In genomic region chr13:23435241-23435640, GRCm38 (mm10) we compare ENCODE assay signal across 8 mouse cellular contexts. TPM values are rescaled to one million over a fixed set of nuclear protein-coding genes. Genes with fewer than 3 reads are reported as not detected.
A peak's percentile ranks its signal among the peaks of the same experiment; 100 is the strongest.
DNase-seq lines count a peak whose midpoint lies in the region; ATAC-seq and TF ChIP-seq lines count a peak whose summit lies in the region.

No protein-coding gene starts in this region.

- peak overlapping the region; percentile 17; the same call in 1 of the 2 replicates for H3K9ac ChIP-seq in forebrain, embryonic 15.5 days (replicated peaks)
- peak overlapping the region; percentile 71 for H3K9ac ChIP-seq in liver, embryonic 13.5 days

- ATAC-seq in forebrain, embryonic 15.5 days (replicated peaks) = no peak
- no peak for ATAC-seq in liver, embryonic 13.5 days (ENCODE audit: low read depth)

- H3K4me3 ChIP-seq in gastrocnemius, adult 2 months = peak overlapping the region; percentile 75
- peak overlapping the region; percentile 30 for H3K4me3 ChIP-seq in forebrain, embryonic 15.5 days
- H3K4me3 ChIP-seq in liver, embryonic 13.5 days (replicated peaks) = peak overlapping the region; percentile 59

- H3K36me3 ChIP-seq in forebrain, embryonic 15.5 days = no peaks in the 10 kb centered on the region
- no peaks in the 10 kb centered on the region for H3K36me3 ChIP-seq in liver, embryonic 13.5 days

- H3K9me3 ChIP-seq in forebrain, embryonic 15.5 days = no peaks in the 10 kb centered on the region
- H3K9me3 ChIP-seq in liver, embryonic 13.5 days (replicated peaks) = no peaks in the 10 kb centered on the region

- DNase-seq in gastrocnemius, adult 2 months = no peak
- DNase-seq in gastrocnemius, adult 8-10 months (ENCODE audit: low spot score in 2 of 2) = no peak
- peak; percentile 52 for DNase-seq in 416B (ENCODE audit: low read depth)
- DNase-seq in liver, embryonic 13.5 days = no peak
- DNase-seq in cerebellum, adult 11-12 months = no peak
- no peak for DNase-seq in urinary bladder, postnatal 10 days (ENCODE audit: low spot score)
- no peak for DNase-seq in thymus, postnatal 36 days

- no peak for TF ChIP-seq CTCF in gastrocnemius, adult 2 months (IDR thresholded peaks at IDR 0.05)

- peaks cover 47% of the 10 kb centered on the region for H3K4me1 ChIP-seq in forebrain, embryonic 15.5 days
- peaks cover 36% of the 10 kb centered on the region for H3K4me1 ChIP-seq in liver, embryonic 13.5 days (replicated peaks)

- intact Hi-C loops in gastrocnemius, adult 2 months (cut with DNase I) = loop anchor here (10.0 kb wide), 1 partner anchor 1650 kb away; the partner anchor contains the start of genes Hist1h1b, Hist1h2an, Hist1h2bp and Hist1h3i

- no peak overlapping the region for H3K27ac ChIP-seq in gastrocnemius, adult 2 months
- no peak overlapping the region for H3K27ac ChIP-seq in forebrain, embryonic 15.5 days (replicated peaks)
- peak overlapping the region; percentile 70 for H3K27ac ChIP-seq in liver, embryonic 13.5 days

- H3K4me2 ChIP-seq in forebrain, embryonic 15.5 days (replicated peaks) = peak overlapping the region; percentile 40
- H3K4me2 ChIP-seq in liver, embryonic 13.5 days = peak overlapping the region; percentile 76

- WGBS in forebrain, embryonic 15.5 days = 15% methylated on average over 4 of the region's 4 CpGs
- 9% methylated on average over 4 of the region's 4 CpGs for WGBS in liver, embryonic 13.5 days (ENCODE audit: insufficient replicate concordance)

- no peaks in the 10 kb centered on the region for H3K27me3 ChIP-seq in forebrain, embryonic 15.5 days
- no peaks in the 10 kb centered on the region for H3K27me3 ChIP-seq in liver, embryonic 13.5 days

RNA-seq across cellular contexts. Expression of gene Abt1, which starts 11.6 kb away (rescaled TPM):
- 1 to 10 TPM; 3.6 to 3.9 TPM for total RNA-seq in gastrocnemius, adult 2 months (2021)
- total RNA-seq in gastrocnemius, adult 8-10 months (2022) = 1 to 10 TPM; 3.2 to 4.8 (median 4.0) TPM
- polyA plus RNA-seq in forebrain, embryonic 15.5 days (2015; fragmentation: Nextera tagmentation; extraction: Ambion mirVana) = 13.0 and 13.2 TPM in 2 replicates
- polyA plus RNA-seq in liver, embryonic 13.5 days (2015; fragmentation: Nextera tagmentation; extraction: Ambion mirVana) = 8.3 and 9.1 TPM in 2 replicates

RNA-seq across cellular contexts. Expression of gene Btn1a1, which starts 30.5 kb away (rescaled TPM):
- total RNA-seq in gastrocnemius, adult 2 months (2021) = not detected
- not detected for total RNA-seq in gastrocnemius, adult 8-10 months (2022)
- 0.05 and 0.08 TPM in 2 replicates for polyA plus RNA-seq in forebrain, embryonic 15.5 days (2015; fragmentation: Nextera tagmentation; extraction: Ambion mirVana)
- polyA plus RNA-seq in liver, embryonic 13.5 days (2015; fragmentation: Nextera tagmentation; extraction: Ambion mirVana) = 1.5 and 2.0 TPM in 2 replicates

RNA-seq across cellular contexts. Expression of gene Btn2a2, which starts 53.4 kb away (rescaled TPM):
- not detected for total RNA-seq in gastrocnemius, adult 2 months (2021)
- total RNA-seq in gastrocnemius, adult 8-10 months (2022) = not detected
- 0.11 TPM in 1 of 2 replicates, not detected in the other for polyA plus RNA-seq in forebrain, embryonic 15.5 days (2015; fragmentation: Nextera tagmentation; extraction: Ambion mirVana)
- not detected in 2 replicates for polyA plus RNA-seq in liver, embryonic 13.5 days (2015; fragmentation: Nextera tagmentation; extraction: Ambion mirVana)
